Mouse (Mus musculus): ENCODE measurements around the gene Repin1. TPM values are rescaled to one million over a fixed set of nuclear protein-coding genes. Genes with fewer than 3 reads are reported as not detected.
A peak's percentile ranks its signal among the peaks of the same experiment; 100 is the strongest.

Gene Repin1
- total RNA-seq, 2 experiments from 2014 or later, result 46.6 to 53.2 TPM

- peak; percentile 64 to 71 for DNase-seq (ENCODE audit: low spot score in 2 of 2)
Measured at GRCm38 (mm10) chr6:48645660-48646308, 52.1 kb downstream of the Repin1 start.

DNA sequence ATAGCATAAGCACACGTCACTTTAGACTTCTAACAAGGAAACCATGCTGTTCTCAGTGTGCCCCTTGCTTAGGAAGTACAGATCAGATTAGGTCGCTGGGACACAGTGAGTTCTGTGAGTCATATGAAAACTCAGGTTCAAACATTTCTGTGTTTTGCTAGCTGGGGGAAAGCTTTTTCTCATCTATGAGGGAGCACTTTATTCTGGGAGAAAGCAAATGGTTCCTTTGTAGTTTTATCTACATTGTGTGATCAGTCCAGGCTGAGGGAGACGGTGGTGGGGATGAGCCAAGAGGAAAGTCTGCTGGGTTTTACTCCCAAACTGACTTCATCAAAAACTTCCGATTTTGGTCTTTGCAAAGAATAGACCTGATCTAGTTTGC is 52.6 kb downstream of the Repin1 start:
- DNase-seq (ENCODE audit: low spot score in 2 of 2), result no peak
- intact Hi-C loops (cut with DNase I), result loop anchor here (2.0 to 5.0 kb wide), 2 partner anchors 311 to 467 kb away; no protein-coding TSS in a partner anchor

More at GRCm38 (mm10) chr6:48645660-48646308, 52.1 kb downstream of the Repin1 start:
- intact Hi-C loops (cut with DNase I), result loop anchor here (2.0 to 5.0 kb wide), 2 partner anchors 312 to 467 kb away; no protein-coding TSS in a partner anchor

GRCm38 (mm10) chr6:48646995-48647394 is 53.3 kb downstream of the Repin1 start, which contains the start of gene Gimap8:
Gene Gimap8, plus strand, starts transcription at chr6:48647234.
- intact Hi-C loops (cut with DNase I), result loop anchor here (2.0 to 5.0 kb wide), 2 partner anchors 310 to 468 kb away; no protein-coding TSS in a partner anchor
- DNase-seq (ENCODE audit: low spot score in 2 of 2), result no peak

DNA sequence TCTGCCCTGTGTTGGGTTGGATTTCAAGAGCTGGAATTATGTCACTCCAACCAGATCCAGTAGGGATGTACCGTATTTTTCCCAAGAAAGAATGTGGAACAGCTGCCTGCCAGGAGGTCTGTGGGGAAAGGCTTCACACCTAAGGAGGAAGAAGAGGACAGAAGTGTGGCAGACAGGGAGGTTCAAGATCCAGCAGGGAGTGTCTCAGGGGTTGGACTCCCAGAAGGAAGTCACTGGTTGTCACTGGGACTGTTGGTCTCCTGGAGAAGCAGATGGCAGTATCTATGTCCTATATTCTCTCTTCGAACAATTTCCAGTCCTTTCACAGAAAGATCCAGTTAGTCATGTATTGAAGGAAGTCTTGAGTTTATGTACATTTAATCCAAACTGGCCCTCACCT is 53.9 kb downstream of the Repin1 start:
- intact Hi-C loops (cut with DNase I), result loop anchor here (2.0 to 5.0 kb wide), 2 partner anchors 310 to 469 kb away; no protein-coding TSS in a partner anchor
- no peak for DNase-seq (ENCODE audit: low spot score in 2 of 2)

Other genes with a start within 250 kb of the Repin1 start
- gene Krba1, start 198.3 kb upstream of the Repin1 start, total RNA-seq (2021), result 10 to 100 TPM; 42.6 to 44.2 TPM
- 10 to 100 TPM; 21.7 to 33.1 TPM for gene Zfp467, start 148.1 kb upstream of the Repin1 start, total RNA-seq (2021)
- gene Sspo, start 145.7 kb upstream of the Repin1 start, total RNA-seq (2021), result 1 to 10 TPM in 1 of 2 experiments, under 1 TPM in 1; 0.80 to 1.2 TPM
- gene Atp6v0e2, start 56.3 kb upstream of the Repin1 start, total RNA-seq (2021), result 100 to 1,000 TPM; 458 to 480 TPM
- 10 to 100 TPM; 31.3 to 33.3 TPM for gene Lrrc61, start 39.1 kb upstream of the Repin1 start, total RNA-seq (2021)
- 10 to 100 TPM; 15.7 to 16.6 TPM for gene Rarres2, start 21.1 kb upstream of the Repin1 start, total RNA-seq (2021)
- gene Gm45021, start 4.3 kb upstream of the Repin1 start, total RNA-seq (2021), result not detected
- not detected for gene Gm44965, start 58 bp downstream of the Repin1 start, total RNA-seq (2021)
- gene Zfp775, start 8.2 kb downstream of the Repin1 start, total RNA-seq (2021), result 1 to 10 TPM; 5.0 to 7.2 TPM
- gene AI854703, start 32.9 kb downstream of the Repin1 start, total RNA-seq (2021), result 10 to 100 TPM; 15.0 to 17.2 TPM
- 1 to 10 TPM in 1 of 2 experiments, under 1 TPM in 1; 0.46 to 1.2 TPM for gene Gimap8, start 53.4 kb downstream of the Repin1 start, total RNA-seq (2021)
- under 1 TPM in 1 of 2 experiments, not detected in 1; 0.69 TPM for gene Gimap9, start 82.2 kb downstream of the Repin1 start, total RNA-seq (2021)
- gene Gimap4, start 90.7 kb downstream of the Repin1 start, total RNA-seq (2021), result under 1 TPM; 0.32 to 0.46 TPM
- gene Gimap6, start 114.3 kb downstream of the Repin1 start, total RNA-seq (2021), result 1 to 10 TPM; 5.6 to 6.0 TPM
- 1 to 10 TPM; 1.7 to 2.3 TPM for gene Gm28053, start 124.7 kb downstream of the Repin1 start, total RNA-seq (2021)
- gene Gimap7, start 124.7 kb downstream of the Repin1 start, total RNA-seq (2021), result not detected
- 1 to 10 TPM; 2.0 to 2.8 TPM for gene Gimap1, start 145.2 kb downstream of the Repin1 start, total RNA-seq (2021)
- 1 to 10 TPM; 1.1 to 2.0 TPM for gene Gimap5, start 152.3 kb downstream of the Repin1 start, total RNA-seq (2021)
- gene Gimap3, start 177.0 kb downstream of the Repin1 start, total RNA-seq (2021), result not detected
- gene Tmem176a, start 247.0 kb downstream of the Repin1 start, total RNA-seq (2021), result 10 to 100 TPM; 30.2 to 34.9 TPM
- gene Tmem176b, start 247.6 kb downstream of the Repin1 start, total RNA-seq (2021), result 10 to 100 TPM; 53.7 to 57.9 TPM